Mouse (Mus musculus): Measurements from ENCODE around the gene Tvp23b.

Tvp23b gene

GRCm38 (mm10) chr11:62879220-62880048 is at the start of gene Tvp23b:
Gene Tvp23b (plus strand): TSS chr11:62879455.
- DNase-seq (ENCODE audit: low spot score in 2 of 2): peak; percentile 99

GRCm38 (mm10) chr11:62830387-62830786 is 48.9 kb upstream of the Tvp23b start:
- DNase-seq (ENCODE audit: low spot score in 2 of 2): no peak

GRCm38 (mm10) chr11:62831906-62832305 is 47.3 kb upstream of the Tvp23b start:
- no peak for DNase-seq (ENCODE audit: low spot score in 2 of 2)

GRCm38 (mm10) chr11:62844562-62844961 is 34.7 kb upstream of the Tvp23b start:
- no peak for DNase-seq (ENCODE audit: low spot score in 2 of 2)

GRCm38 (mm10) chr11:62845730-62846129 is 33.5 kb upstream of the Tvp23b start:
- no peak for DNase-seq (ENCODE audit: low spot score in 2 of 2)

GRCm38 (mm10) chr11:62846961-62847654 is 32.1 kb upstream of the Tvp23b start, which contains the start of gene Fbxw10:
Gene Fbxw10 (plus strand): TSS chr11:62847069.
- no peak for DNase-seq (ENCODE audit: low spot score in 2 of 2)

- DNase-seq (ENCODE audit: low spot score in 2 of 2): no peak
Observed at GRCm38 (mm10) chr11:62847655-62848191, 31.5 kb upstream of the Tvp23b start.

GRCm38 (mm10) chr11:62848301-62848700 is 31.0 kb upstream of the Tvp23b start:
- no peak for DNase-seq (ENCODE audit: low spot score in 2 of 2)

- DNase-seq (ENCODE audit: low spot score in 2 of 2): no peak
Observed at GRCm38 (mm10) chr11:62851199-62851598, 28.1 kb upstream of the Tvp23b start.

GRCm38 (mm10) chr11:62853334-62853733 is 25.9 kb upstream of the Tvp23b start:
- no peak for DNase-seq (ENCODE audit: low spot score in 2 of 2)

GRCm38 (mm10) chr11:62865562-62865961 is 13.7 kb upstream of the Tvp23b start:
- no peak for DNase-seq (ENCODE audit: low spot score in 2 of 2)

GRCm38 (mm10) chr11:62866685-62867084 is 12.6 kb upstream of the Tvp23b start:
- DNase-seq (ENCODE audit: low spot score in 2 of 2): no peak

- DNase-seq (ENCODE audit: low spot score in 2 of 2): no peak
Observed at GRCm38 (mm10) chr11:62869201-62869600, 10.1 kb upstream of the Tvp23b start.

- DNase-seq (ENCODE audit: low spot score in 2 of 2): no peak
Observed at GRCm38 (mm10) chr11:62869715-62870371, 9.4 kb upstream of the Tvp23b start.

GRCm38 (mm10) chr11:62873479-62873878 is 5.8 kb upstream of the Tvp23b start:
- no peak for DNase-seq (ENCODE audit: low spot score in 2 of 2)

GRCm38 (mm10) chr11:62875696-62876095 is 3.6 kb upstream of the Tvp23b start:
- no peak for DNase-seq (ENCODE audit: low spot score in 2 of 2)

GRCm38 (mm10) chr11:62876445-62876844 is 2.8 kb upstream of the Tvp23b start:
- no peak for DNase-seq (ENCODE audit: low spot score in 2 of 2)

GRCm38 (mm10) chr11:62877391-62877790 is 1.9 kb upstream of the Tvp23b start:
- no peak for DNase-seq (ENCODE audit: low spot score in 2 of 2)

- DNase-seq (ENCODE audit: low spot score in 2 of 2): no peak
Observed at GRCm38 (mm10) chr11:62878728-62879127, 527 bp upstream of the Tvp23b start.

GRCm38 (mm10) chr11:62883407-62883806 is 4.2 kb downstream of the Tvp23b start:
- DNase-seq (ENCODE audit: low spot score in 2 of 2): no peak

- DNase-seq (ENCODE audit: low spot score in 2 of 2): no peak
Observed at GRCm38 (mm10) chr11:62885323-62885722, 6.1 kb downstream of the Tvp23b start.

- no peak for DNase-seq (ENCODE audit: low spot score in 2 of 2)
Observed at GRCm38 (mm10) chr11:62890796-62891195, 11.5 kb downstream of the Tvp23b start.
